Mouse (Mus musculus) cerebellum, adult 2 months (tissue): Measurements from ENCODE around the gene Dscam. TPM values are rescaled to one million over a fixed set of nuclear protein-coding genes. Genes with fewer than 3 reads are reported as not detected.
A peak's percentile ranks its signal among the peaks of the same experiment; 100 is the strongest.

Experiments
- DNase-seq, 2 experiments: peaks; one replicate each; pipeline ENCODE4 v3.0.0; 2021
- H3K27ac ChIP-seq: fragments of 200-500 bp; 2 replicates; pipeline ENCODE4 v1.5.1; 2012; ENCODE audit warnings: low read length, control low read depth, inconsistent platforms; ENCODE audit not compliant: insufficient read depth
- H3K27me3 ChIP-seq: fragments of 200-500 bp; 2 replicates; pipeline ENCODE4 v1.6.1; 2012; ENCODE audit warnings: inconsistent platforms, mild to moderate bottlenecking, low read length, moderate library complexity; ENCODE audit not compliant: control insufficient read depth, insufficient read depth
- H3K4me1 ChIP-seq: fragments of 200-500 bp; 2 replicates; pipeline ENCODE4 v1.6.1; 2011; ENCODE audit warnings: low read length; ENCODE audit not compliant: control insufficient read depth, insufficient read depth
- H3K4me3 ChIP-seq: fragments of 200-500 bp; replicated peaks from 2 replicates; pipeline ENCODE3; 2011; ENCODE audit warnings: mild to moderate bottlenecking, low read depth, low read length, control low read depth; ENCODE audit not compliant: insufficient read depth
- CTCF ChIP-seq: fragments of 200-500 bp; IDR thresholded peaks from 2 replicates; pipeline ENCODE4 v1.5.1; 2011; ENCODE audit warnings: low read depth, mild to moderate bottlenecking, control low read depth, low read length, moderate library complexity, borderline replicate concordance; ENCODE audit not compliant: insufficient read depth
- POLR2A ChIP-seq: fragments of 200-500 bp; IDR thresholded peaks from 2 replicates; pipeline ENCODE4 v1.6.1; 2011; ENCODE audit warnings: low read length, control low read depth, borderline replicate concordance; ENCODE audit not compliant: insufficient read depth
- WGBS: fragments of 180-500 bp; shearing (Covaris S2); methylation state at CpG from one replicate; pipeline ENCODE4 v1.1.7; 2018; 5-methylcytosine and 5-hydroxymethylcytosine counted together
- polyA plus RNA-seq: library from polyadenylated mRNA; depleted of rRNA; stranded (reverse); fragments of >200 nt; gene quantifications from 2 replicates; pipeline ENCODE4 v1.2.3, GENCODE M21; 2012

The Dscam gene
- polyA plus RNA-seq, 1 experiment: 16.0 TPM

- H3K4me3 ChIP-seq: no peak overlapping the region
- DNase-seq: no peak
- TF ChIP-seq POLR2A: no peak
- TF ChIP-seq CTCF: no peak
- no peaks in the 10 kb centered on the region for H3K27me3 ChIP-seq
- 89% methylated on average over 3 of the region's 3 CpGs for WGBS
- no peaks in the 10 kb centered on the region for H3K4me1 ChIP-seq
- H3K27ac ChIP-seq: no peak overlapping the region
These were observed 137.0 kb downstream of the Dscam start for GRCm38 (mm10) chr16:97033540-97034058.

- no peaks in the 10 kb centered on the region for H3K27me3 ChIP-seq
- no peak overlapping the region for H3K4me3 ChIP-seq
- H3K4me1 ChIP-seq: no peaks in the 10 kb centered on the region
- DNase-seq: peak; percentile 24 to 31
- WGBS: 29% methylated on average over 1 of the region's 1 CpGs
- no peak for TF ChIP-seq POLR2A
- no peak for TF ChIP-seq CTCF
- H3K27ac ChIP-seq: no peak overlapping the region
These were observed 142.9 kb downstream of the Dscam start for GRCm38 (mm10) chr16:97027701-97028100.

GRCm38 (mm10) chr16:97026803-97027202 is 143.7 kb downstream of the Dscam start:
- WGBS: 92% methylated on average over 5 of the region's 5 CpGs

GRCm38 (mm10) chr16:97024406-97024805 is 146.1 kb downstream of the Dscam start:
- Histone ChIP-seq H3K27me3 (no peaks in the 10 kb centered on the region), H3K4me3 (no peak overlapping the region), H3K27ac (no peak overlapping the region), H3K4me1 (no peaks in the 10 kb centered on the region)
- DNase-seq: no peak
- no peak for TF ChIP-seq POLR2A
- TF ChIP-seq CTCF: no peak
- 68% methylated on average over 4 of the region's 4 CpGs for WGBS

More at GRCm38 (mm10) chr16:97026803-97027202, 143.7 kb downstream of the Dscam start:
- Histone ChIP-seq H3K27me3 (no peaks in the 10 kb centered on the region), H3K4me3 (no peak overlapping the region), H3K27ac (no peak overlapping the region), H3K4me1 (no peaks in the 10 kb centered on the region)
- no peak for DNase-seq
- TF ChIP-seq CTCF (no peak), POLR2A (no peak)

GRCm38 (mm10) chr16:97021496-97021895 is 149.1 kb downstream of the Dscam start:
- Histone ChIP-seq H3K4me3 (no peak overlapping the region), H3K4me1 (peaks cover 2% of the 10 kb centered on the region; the same call in 1 of the 2 replicates), H3K27ac (no peak overlapping the region), H3K27me3 (no peaks in the 10 kb centered on the region)
- no peak for DNase-seq
- TF ChIP-seq POLR2A: no peak
- no peak for TF ChIP-seq CTCF
- 84% methylated on average over 6 of the region's 6 CpGs for WGBS

GRCm38 (mm10) chr16:97018304-97018703 is 152.2 kb downstream of the Dscam start:
- H3K4me1 ChIP-seq: peaks cover 8% of the 10 kb centered on the region
- H3K27me3 ChIP-seq: no peaks in the 10 kb centered on the region
- 77% methylated on average over 5 of the region's 5 CpGs for WGBS
- H3K4me3 ChIP-seq: no peak overlapping the region
- TF ChIP-seq POLR2A: no peak
- no peak for TF ChIP-seq CTCF
- H3K27ac ChIP-seq: no peak overlapping the region
- no peak for DNase-seq

- no peaks in the 10 kb centered on the region for H3K27me3 ChIP-seq
- no peak for DNase-seq
- WGBS: 93% methylated on average over 3 of the region's 3 CpGs
- no peak overlapping the region for H3K27ac ChIP-seq
- no peak for TF ChIP-seq POLR2A
- TF ChIP-seq CTCF: no peak
- peaks cover 8% of the 10 kb centered on the region for H3K4me1 ChIP-seq
- H3K4me3 ChIP-seq: no peak overlapping the region
These were observed 153.3 kb downstream of the Dscam start for GRCm38 (mm10) chr16:97017171-97017738.

GRCm38 (mm10) chr16:97016244-97016850 is 154.2 kb downstream of the Dscam start:
- TF ChIP-seq CTCF: no peak
- no peak for TF ChIP-seq POLR2A
- Histone ChIP-seq H3K27me3 (no peaks in the 10 kb centered on the region; the same call in 1 of the 2 replicates), H3K27ac (no peak overlapping the region), H3K4me1 (peaks cover 8% of the 10 kb centered on the region), H3K4me3 (no peak overlapping the region)
- DNase-seq: peak in 1 of 2 experiments; percentile 38
- WGBS: 54% methylated on average over 2 of the region's 2 CpGs
